Mouse (Mus musculus) limb, embryonic 14.5 days (tissue): ENCODE data around the gene Col23a1. TPM values are rescaled to one million over a fixed set of nuclear protein-coding genes. Genes with fewer than 3 reads are reported as not detected.

ENCODE experiments used
- ATAC-seq: fragments of 200-750 bp; cut with Nextera tagmentation; 2 replicates; pipeline ENCODE4 v1.8.0; 2017; ENCODE audit warnings: low read depth, moderate number of reproducible peaks, moderate TSS enrichment; ENCODE audit not compliant: low FRiP score
- DNase-seq: peaks from one replicate; pipeline ENCODE4 v3.0.0-alpha.2; 2015; ENCODE audit warnings: low spot score
- H3K27ac ChIP-seq: fragments of 300-500 bp; sonication (generic); replicated peaks from 2 replicates; pipeline ENCODE4 v1.5.1; 2014; ENCODE audit warnings: low read depth, mild to moderate bottlenecking, low read length, moderate library complexity, mixed read lengths
- H3K27me3 ChIP-seq: fragments of 300-500 bp; sonication (generic); 2 replicates; pipeline ENCODE4 v1.6.1; 2014; ENCODE audit warnings: low read length, mixed read lengths; ENCODE audit not compliant: control insufficient read depth, insufficient read depth
- H3K36me3 ChIP-seq: fragments of 300-500 bp; sonication (generic); 2 replicates; pipeline ENCODE4 v1.6.1; 2014; ENCODE audit warnings: mild to moderate bottlenecking, low read length, moderate library complexity, mixed read lengths; ENCODE audit not compliant: control insufficient read depth, insufficient read depth
- H3K4me1 ChIP-seq: fragments of 300-500 bp; sonication (generic); 2 replicates; pipeline ENCODE4 v1.6.1; 2014; ENCODE audit warnings: antibody characterized with exemption, low read length, mixed read lengths; ENCODE audit not compliant: control insufficient read depth, insufficient read depth
- H3K4me2 ChIP-seq: fragments of 300-500 bp; sonication (generic); replicated peaks from 2 replicates; pipeline ENCODE4 v1.6.1; 2014; ENCODE audit warnings: low read depth, mild to moderate bottlenecking, low read length, moderate library complexity; ENCODE audit not compliant: severe bottlenecking
- H3K4me3 ChIP-seq: fragments of 300-500 bp; sonication (generic); replicated peaks from 2 replicates; pipeline ENCODE4 v1.5.1; 2014; ENCODE audit warnings: low read length
- H3K9ac ChIP-seq: fragments of 300-500 bp; sonication (generic); 2 replicates; pipeline ENCODE4 v1.6.1; 2014; ENCODE audit warnings: mild to moderate bottlenecking, low read depth, low read length, moderate library complexity; ENCODE audit not compliant: severe bottlenecking
- H3K9me3 ChIP-seq: fragments of 300-500 bp; sonication (generic); 2 replicates; pipeline ENCODE4 v1.6.1; 2016; ENCODE audit warnings: low read length; ENCODE audit not compliant: control insufficient read depth
- POLR2A ChIP-seq: fragments of 200-500 bp; IDR thresholded peaks from 2 replicates; pipeline ENCODE4 v1.8.0; 2012; ENCODE audit warnings: inconsistent platforms, mild to moderate bottlenecking, moderate library complexity, borderline replicate concordance; ENCODE audit not compliant: insufficient read depth, insufficient read length; ENCODE audit errors: extremely low read depth
- WGBS: fragments of 180-500 bp; shearing (Covaris S2); extraction: QIAGEN DNeasy Blood & Tissue Kit; methylation state at CpG from one replicate; pipeline ENCODE4 v1.1.7; 2014; 5-methylcytosine and 5-hydroxymethylcytosine counted together
- polyA plus RNA-seq, 2 experiments: library from polyadenylated mRNA; depleted of rRNA in 1 of 2; stranded (reverse) in 1 of 2; unstranded in 1 of 2; fragments of >200 nt; fragmentation: Nextera tagmentation in 1 of 2; extraction: Ambion mirVana in 1 of 2; gene quantifications; 2 replicates each; pipeline versions ENCODE4 v1.2.1 to v1.2.3; 2012 to 2014

Gene Col23a1
- polyA plus RNA-seq, 2 experiments = 28.0 to 29.4 TPM

GRCm38 (mm10) chr11:51293956-51294530, 4.3 kb downstream of the Col23a1 start:
- no peaks in the 10 kb centered on the region for H3K9me3 ChIP-seq
- H3K36me3 ChIP-seq = no peaks in the 10 kb centered on the region
- WGBS = 53% methylated on average over 2 of the region's 2 CpGs
- no peak overlapping the region for H3K4me3 ChIP-seq
- no peak overlapping the region for H3K4me2 ChIP-seq
- peaks cover 5% of the 10 kb centered on the region; the same call in 1 of the 2 replicates for H3K4me1 ChIP-seq
- TF ChIP-seq POLR2A = no peak
- no peaks in the 10 kb centered on the region for H3K27me3 ChIP-seq
- ATAC-seq (no peak), DNase-seq (peak; percentile 57)
- H3K9ac ChIP-seq = no peak overlapping the region
- no peak overlapping the region for H3K27ac ChIP-seq

DNA sequence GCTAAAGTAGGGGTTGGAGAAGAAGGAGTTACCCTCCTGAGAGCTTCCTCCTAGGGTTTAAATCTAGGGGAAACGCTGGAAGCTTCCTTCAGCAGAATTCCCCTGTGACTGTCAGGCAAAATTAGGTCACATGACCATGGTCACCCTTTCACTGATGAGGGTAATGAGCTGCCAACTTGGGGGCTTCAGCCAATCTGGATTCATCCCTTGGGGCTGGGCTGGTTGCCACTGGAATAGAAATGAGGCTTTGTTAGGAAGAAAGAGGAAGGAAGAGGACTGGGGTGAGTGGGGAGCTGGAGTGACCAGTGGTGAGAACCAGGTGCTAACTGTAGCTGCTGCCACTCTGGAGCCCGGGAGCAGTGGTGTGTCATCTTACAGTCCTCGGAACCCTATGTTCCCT, 6.0 kb downstream of the Col23a1 start:
- DNase-seq = no peak

DNA sequence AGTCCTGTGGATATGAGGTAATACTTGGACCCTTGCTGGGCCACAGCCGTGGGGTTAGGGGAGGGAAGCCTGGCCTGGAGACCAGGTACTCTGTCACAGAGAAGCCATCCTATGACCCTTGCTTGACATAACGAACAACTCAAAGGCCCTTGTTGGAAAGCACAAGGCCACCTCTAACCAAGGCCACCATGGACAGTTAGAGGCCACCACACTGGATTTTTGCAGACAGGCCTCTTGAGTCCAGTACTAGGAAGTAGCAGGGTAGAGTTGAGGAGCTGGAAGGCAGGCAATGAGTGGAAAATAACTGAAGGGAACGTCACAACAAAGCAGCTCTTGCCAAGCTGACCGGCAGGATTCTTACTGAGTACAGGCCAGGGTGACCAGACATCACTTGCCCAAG, 9.0 kb downstream of the Col23a1 start:
- TF ChIP-seq POLR2A = no peak
- Histone ChIP-seq H3K27ac (no peak overlapping the region), H3K4me2 (no peak overlapping the region), H3K27me3 (no peaks in the 10 kb centered on the region), H3K36me3 (no peaks in the 10 kb centered on the region), H3K4me3 (no peak overlapping the region), H3K4me1 (no peaks in the 10 kb centered on the region; the same call in 1 of the 2 replicates), H3K9ac (no peak overlapping the region), H3K9me3 (no peaks in the 10 kb centered on the region)
- ATAC-seq (no peak), DNase-seq (no peak)
- 90% methylated on average over 4 of the region's 4 CpGs for WGBS

More for the DNA sequence above, 6.0 kb downstream of the Col23a1 start:
- H3K27ac ChIP-seq = no peak overlapping the region
- no peaks in the 10 kb centered on the region for H3K9me3 ChIP-seq
- no peaks in the 10 kb centered on the region for H3K27me3 ChIP-seq
- ATAC-seq = no peak
- TF ChIP-seq POLR2A = no peak
- 0 out of 2 replicates have a peak, but pooled peaks cover under 1% of the 10 kb centered on the region for H3K4me1 ChIP-seq
- no peak overlapping the region for H3K4me3 ChIP-seq
- 90% methylated on average over 3 of the region's 3 CpGs for WGBS
- no peak overlapping the region for H3K9ac ChIP-seq
- no peaks in the 10 kb centered on the region for H3K36me3 ChIP-seq
- H3K4me2 ChIP-seq = no peak overlapping the region

DNA sequence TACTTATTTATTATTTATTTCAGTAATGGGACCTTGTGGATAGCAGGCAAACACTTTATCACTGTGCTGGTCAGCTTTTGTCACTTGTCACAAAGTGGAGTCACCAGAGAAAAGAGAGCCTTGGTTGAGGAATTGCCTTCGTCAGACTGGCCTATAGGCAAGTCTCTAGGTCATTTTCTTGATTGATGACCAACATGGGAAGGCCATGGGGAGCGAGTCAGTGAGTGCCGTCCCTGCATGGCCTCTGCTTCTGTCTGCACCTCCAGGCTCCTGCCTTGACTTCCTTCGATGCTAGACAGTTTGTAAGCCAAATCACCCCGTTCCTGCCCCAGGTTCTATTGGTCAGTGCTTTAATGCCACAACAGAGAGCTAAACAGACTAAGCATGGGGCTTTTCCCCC, 12.7 kb downstream of the Col23a1 start:
- Histone ChIP-seq H3K4me2 (no peak overlapping the region), H3K9me3 (no peaks in the 10 kb centered on the region), H3K36me3 (no peaks in the 10 kb centered on the region), H3K4me3 (no peak overlapping the region), H3K27me3 (no peaks in the 10 kb centered on the region), H3K27ac (no peak overlapping the region), H3K9ac (no peak overlapping the region), H3K4me1 (no peaks in the 10 kb centered on the region; the same call in 1 of the 2 replicates)
- WGBS = 72% methylated on average over 5 of the region's 5 CpGs
- no peak for TF ChIP-seq POLR2A
- ATAC-seq (no peak), DNase-seq (no peak)

DNA sequence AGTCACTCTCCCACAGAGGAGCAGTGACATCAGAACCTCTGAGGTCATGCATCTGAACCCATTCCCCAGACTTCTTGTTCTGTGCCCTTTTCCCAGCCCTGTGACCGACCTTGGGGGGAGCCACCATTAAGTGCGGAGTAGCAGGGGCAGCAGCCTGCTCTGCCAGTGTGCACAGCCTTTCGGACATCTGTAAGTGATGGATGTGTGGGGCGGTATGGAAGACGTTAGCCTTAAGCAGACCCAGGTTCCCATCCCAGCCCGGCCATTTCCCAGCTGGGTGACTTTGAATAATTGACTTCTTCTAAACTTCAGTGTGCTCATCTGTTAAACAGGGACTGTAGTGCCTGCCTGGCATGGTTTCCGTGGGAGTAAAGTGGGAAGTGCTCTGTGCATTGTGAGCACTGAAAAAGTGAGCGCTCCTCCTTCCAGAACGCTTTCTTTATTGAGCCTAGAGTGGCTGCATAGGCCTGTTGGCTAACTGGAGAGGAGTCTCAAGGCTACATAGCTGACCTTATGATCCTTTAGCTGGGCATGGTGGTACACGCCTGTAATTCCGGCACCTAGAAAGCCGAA, 14.3 kb downstream of the Col23a1 start:
- Histone ChIP-seq H3K9ac (no peak overlapping the region), H3K36me3 (no peaks in the 10 kb centered on the region), H3K4me2 (no peak overlapping the region), H3K9me3 (no peaks in the 10 kb centered on the region), H3K27me3 (no peaks in the 10 kb centered on the region), H3K4me1 (no peaks in the 10 kb centered on the region; the same call in 1 of the 2 replicates), H3K4me3 (no peak overlapping the region), H3K27ac (no peak overlapping the region)
- ATAC-seq (no peak), DNase-seq (no peak)
- 53% methylated on average over 12 of the region's 12 CpGs for WGBS
- no peak for TF ChIP-seq POLR2A
